In genomic region chr5:149525055-149525785, GRCm38 (mm10) we compare ENCODE assay signal across 8 mouse cellular contexts. TPM values are rescaled to one million over a fixed set of nuclear protein-coding genes. Genes with fewer than 3 reads are reported as not detected.
DNase-seq lines count a peak whose midpoint lies in the region; ATAC-seq and TF ChIP-seq lines count a peak whose summit lies in the region.

No protein-coding gene starts in this region.

- 45% methylated on average over 6 of the region's 6 CpGs for WGBS in intestine, embryonic 14.5 days
- WGBS in intestine, embryonic 16.5 days: 43% methylated on average over 6 of the region's 6 CpGs
- WGBS in forebrain, embryonic 14.5 days: 46% methylated on average over 6 of the region's 6 CpGs
- 45% methylated on average over 6 of the region's 6 CpGs for WGBS in midbrain, embryonic 16.5 days

- no peak overlapping the region for H3K9ac ChIP-seq in intestine, embryonic 14.5 days (ENCODE audit: low read length)
- no peak overlapping the region for H3K9ac ChIP-seq in intestine, embryonic 16.5 days (ENCODE audit: low read depth, low read length)
- H3K9ac ChIP-seq in forebrain, embryonic 14.5 days (ENCODE audit: low read length): peak overlapping the region; percentile 38; the same call in 1 of the 2 replicates
- H3K9ac ChIP-seq in midbrain, embryonic 16.5 days (ENCODE audit: low read depth, low read length): no peak overlapping the region

- H3K4me1 ChIP-seq in intestine, embryonic 14.5 days (replicated peaks; ENCODE audit: control insufficient read depth, insufficient read depth, low read length): peaks cover 17% of the 10 kb centered on the region
- H3K4me1 ChIP-seq in intestine, embryonic 16.5 days (ENCODE audit: control insufficient read depth, insufficient read depth, low read length): peaks cover 8% of the 10 kb centered on the region
- peaks cover 65% of the 10 kb centered on the region for H3K4me1 ChIP-seq in E14TG2a.4 (replicated peaks; ENCODE audit: low read depth, low read length)
- peaks cover 46% of the 10 kb centered on the region for H3K4me1 ChIP-seq in forebrain, embryonic 14.5 days (ENCODE audit: control insufficient read depth, insufficient read depth, low read length)
- H3K4me1 ChIP-seq in midbrain, embryonic 16.5 days (ENCODE audit: control insufficient read depth, insufficient read depth, low read length): peaks cover 47% of the 10 kb centered on the region

- no peak overlapping the region for H3K4me3 ChIP-seq in intestine, embryonic 14.5 days (ENCODE audit: low read depth, low read length)
- H3K4me3 ChIP-seq in intestine, embryonic 16.5 days (ENCODE audit: low read length): no peak overlapping the region
- no peak overlapping the region for H3K4me3 ChIP-seq in E14TG2a.4 (replicated peaks; ENCODE audit: low read length)
- H3K4me3 ChIP-seq in forebrain, embryonic 14.5 days (ENCODE audit: low read depth, low read length): no peak overlapping the region
- H3K4me3 ChIP-seq in midbrain, embryonic 16.5 days (ENCODE audit: low read depth, low read length): no peak overlapping the region

- H3K9me3 ChIP-seq in intestine, embryonic 14.5 days (ENCODE audit: control insufficient read depth, low read length): no peaks in the 10 kb centered on the region
- H3K9me3 ChIP-seq in intestine, embryonic 16.5 days (ENCODE audit: control insufficient read depth, low read length): no peaks in the 10 kb centered on the region
- no peaks in the 10 kb centered on the region for H3K9me3 ChIP-seq in E14TG2a.4 (ENCODE audit: low read length)
- H3K9me3 ChIP-seq in forebrain, embryonic 14.5 days (replicated peaks; ENCODE audit: control insufficient read depth, low read length): no peaks in the 10 kb centered on the region
- H3K9me3 ChIP-seq in midbrain, embryonic 16.5 days (replicated peaks; ENCODE audit: control insufficient read depth, low read length, poor library complexity, severe bottlenecking): no peaks in the 10 kb centered on the region

- H3K27me3 ChIP-seq in intestine, embryonic 14.5 days (replicated peaks; ENCODE audit: control insufficient read depth, insufficient read depth, low read length): no peaks in the 10 kb centered on the region
- no peaks in the 10 kb centered on the region for H3K27me3 ChIP-seq in intestine, embryonic 16.5 days (replicated peaks; ENCODE audit: control insufficient read depth, insufficient read depth, low read length)
- H3K27me3 ChIP-seq in E14TG2a.4 (ENCODE audit: insufficient read depth, low read length): peaks cover 26% of the 10 kb centered on the region
- no peaks in the 10 kb centered on the region for H3K27me3 ChIP-seq in forebrain, embryonic 14.5 days (replicated peaks; ENCODE audit: control insufficient read depth, insufficient read depth, low read length)
- H3K27me3 ChIP-seq in midbrain, embryonic 16.5 days (ENCODE audit: control insufficient read depth, insufficient read depth, low read depth, low read length): no peaks in the 10 kb centered on the region

- TF ChIP-seq CTCF in E14TG2a.4 (conservative IDR thresholded peaks at IDR 0.05; ENCODE audit: low read length): peak; percentile 60

- no peaks in the 10 kb centered on the region for H3K36me3 ChIP-seq in intestine, embryonic 14.5 days (ENCODE audit: control insufficient read depth, insufficient read depth, low read length)
- H3K36me3 ChIP-seq in intestine, embryonic 16.5 days (ENCODE audit: control insufficient read depth, insufficient read depth, low read length): no peaks in the 10 kb centered on the region
- no peaks in the 10 kb centered on the region for H3K36me3 ChIP-seq in E14TG2a.4 (ENCODE audit: insufficient read depth, low read length)
- no peaks in the 10 kb centered on the region for H3K36me3 ChIP-seq in forebrain, embryonic 14.5 days (ENCODE audit: control insufficient read depth, insufficient read depth, low read length)
- H3K36me3 ChIP-seq in midbrain, embryonic 16.5 days (ENCODE audit: control insufficient read depth, insufficient read depth, low read length): no peaks in the 10 kb centered on the region

- ATAC-seq in intestine, embryonic 14.5 days (replicated peaks; ENCODE audit: low FRiP score, low TSS enrichment, low read depth): no peak
- ATAC-seq in intestine, embryonic 16.5 days: no peak
- no peak for ATAC-seq in forebrain, embryonic 14.5 days
- ATAC-seq in midbrain, embryonic 16.5 days: no peak

- no peak overlapping the region for H3K27ac ChIP-seq in intestine, embryonic 14.5 days (ENCODE audit: low read depth)
- H3K27ac ChIP-seq in intestine, embryonic 16.5 days (ENCODE audit: low read length): no peak overlapping the region
- peak overlapping the region; percentile 92; the same call in 1 of the 2 replicates for H3K27ac ChIP-seq in forebrain, embryonic 14.5 days (ENCODE audit: low read depth, low read length)
- H3K27ac ChIP-seq in midbrain, embryonic 16.5 days (ENCODE audit: low read length): peak overlapping the region; percentile 71

- peak overlapping the region; percentile 31 for H3K4me2 ChIP-seq in intestine, embryonic 14.5 days (ENCODE audit: low read length)
- H3K4me2 ChIP-seq in intestine, embryonic 16.5 days (ENCODE audit: low read depth, low read length): no peak overlapping the region
- H3K4me2 ChIP-seq in forebrain, embryonic 14.5 days (ENCODE audit: low read length): peak overlapping the region; percentile 37; the same call in 1 of the 2 replicates
- H3K4me2 ChIP-seq in midbrain, embryonic 16.5 days (ENCODE audit: low read length): peak overlapping the region; percentile 27

- DNase-seq in intestine, embryonic 14.5 days (ENCODE audit: low spot score): no peak
- DNase-seq in forebrain, embryonic 14.5 days (ENCODE audit: low spot score): peak; percentile 59
- no peak for DNase-seq in adrenal gland, postnatal 36 days
- no peak for DNase-seq in adrenal gland, adult 8-10 months
- DNase-seq in cerebellum, adult 18-20 months: no peak

RNA-seq across cellular contexts. Expression of gene Wdr95, which starts 3.3 kb away (rescaled TPM):
- 0.07 and 0.37 TPM in 2 replicates for polyA plus RNA-seq in intestine, embryonic 14.5 days (2014; fragmentation: Nextera tagmentation; extraction: Ambion mirVana)
- not detected in 2 replicates for polyA plus RNA-seq in intestine, embryonic 16.5 days (2015; fragmentation: Nextera tagmentation; extraction: Ambion mirVana)
- polyA plus RNA-seq in forebrain, embryonic 14.5 days (2014; fragmentation: Nextera tagmentation; extraction: Ambion mirVana): 0.69 and 1.2 TPM in 2 replicates
- 0.11 and 0.33 TPM in 2 replicates for polyA plus RNA-seq in midbrain, embryonic 16.5 days (2015; fragmentation: Nextera tagmentation; extraction: Ambion mirVana)
- total RNA-seq in adrenal gland, postnatal 36 days (2021): not detected
- total RNA-seq in adrenal gland, adult 8-10 months (2022): under 1 TPM in 1 of 4 experiments, not detected in 3; 0.11 TPM

Comparison
In these comparisons a context has a peak if more than half of its experiments do, and no peak if none do; other contexts are left out.
1. H3K27ac ChIP-seq: peak in forebrain, embryonic 14.5 days (single experiment) and midbrain, embryonic 16.5 days (single experiment); none in intestine, embryonic 14.5 days (single experiment) and intestine, embryonic 16.5 days (single experiment).